Mouse (Mus musculus): Measurements from ENCODE around the gene Trim63. TPM values are rescaled to one million over a fixed set of nuclear protein-coding genes. Genes with fewer than 3 reads are reported as not detected.

Trim63 gene
- polyA plus RNA-seq, 1 experiment from 2014 or later = 0.33 TPM

GRCm38 (mm10) chr4:134359649-134360048, 44.7 kb downstream of the Trim63 start:
- no peak overlapping the region for H3K4me3 ChIP-seq (ENCODE audit: low read depth, low read length)
- WGBS = 78% methylated on average over 6 of the region's 6 CpGs
- ATAC-seq (replicated peaks; ENCODE audit: low FRiP score) (no peak), DNase-seq (ENCODE audit: low spot score) (no peak)
- H3K4me2 ChIP-seq = no peak overlapping the region
- H3K9ac ChIP-seq (ENCODE audit: low read depth, low read length) = no peak overlapping the region
- H3K36me3 ChIP-seq (ENCODE audit: control insufficient read depth, insufficient read depth, low read length) = no peaks in the 10 kb centered on the region
- H3K9me3 ChIP-seq (ENCODE audit: control insufficient read depth, low read length) = no peaks in the 10 kb centered on the region
- peaks cover 10% of the 10 kb centered on the region for H3K4me1 ChIP-seq (replicated peaks; ENCODE audit: control insufficient read depth, insufficient read depth, low read length)
- no peaks in the 10 kb centered on the region; the same call in 1 of the 2 replicates for H3K27me3 ChIP-seq (replicated peaks; ENCODE audit: control insufficient read depth, insufficient read depth, low read length)
- H3K27ac ChIP-seq (ENCODE audit: low read depth, low read length) = no peak overlapping the region

- Histone ChIP-seq H3K9ac (ENCODE audit: low read depth, low read length) (no peak overlapping the region), H3K27ac (ENCODE audit: low read depth, low read length) (no peak overlapping the region), H3K27me3 (replicated peaks; ENCODE audit: control insufficient read depth, insufficient read depth, low read length) (peaks cover 7% of the 10 kb centered on the region)
Observed at GRCm38 (mm10) chr4:134361215-134361614, 46.3 kb downstream of the Trim63 start.

GRCm38 (mm10) chr4:134362124-134362523, 47.2 kb downstream of the Trim63 start:
- Histone ChIP-seq H3K9me3 (ENCODE audit: control insufficient read depth, low read length) (no peaks in the 10 kb centered on the region), H3K4me3 (ENCODE audit: low read depth, low read length) (no peak overlapping the region), H3K36me3 (ENCODE audit: control insufficient read depth, insufficient read depth, low read length) (no peaks in the 10 kb centered on the region), H3K9ac (ENCODE audit: low read depth, low read length) (no peak overlapping the region), H3K4me1 (replicated peaks; ENCODE audit: control insufficient read depth, insufficient read depth, low read length) (peaks cover 1% of the 10 kb centered on the region), H3K4me2 (no peak overlapping the region), H3K27me3 (replicated peaks; ENCODE audit: control insufficient read depth, insufficient read depth, low read length) (peaks cover 9% of the 10 kb centered on the region), H3K27ac (ENCODE audit: low read depth, low read length) (no peak overlapping the region)
- DNase-seq (ENCODE audit: low spot score) (no peak), ATAC-seq (replicated peaks; ENCODE audit: low FRiP score) (no peak)
- 71% methylated on average over 9 of the region's 9 CpGs for WGBS

More at GRCm38 (mm10) chr4:134361215-134361614, 46.3 kb downstream of the Trim63 start:
- peaks cover 7% of the 10 kb centered on the region for H3K4me1 ChIP-seq (replicated peaks; ENCODE audit: control insufficient read depth, insufficient read depth, low read length)
- no peaks in the 10 kb centered on the region for H3K36me3 ChIP-seq (ENCODE audit: control insufficient read depth, insufficient read depth, low read length)
- DNase-seq (ENCODE audit: low spot score) = no peak
- H3K4me3 ChIP-seq (ENCODE audit: low read depth, low read length) = no peak overlapping the region
- H3K9me3 ChIP-seq (ENCODE audit: control insufficient read depth, low read length) = no peaks in the 10 kb centered on the region
- no peak overlapping the region for H3K4me2 ChIP-seq
- no peak for ATAC-seq (replicated peaks; ENCODE audit: low FRiP score)
- WGBS = 37% methylated on average over 5 of the region's 5 CpGs

- 20% methylated on average over 9 of the region's 9 CpGs for WGBS
- H3K27me3 ChIP-seq (replicated peaks; ENCODE audit: control insufficient read depth, insufficient read depth, low read length) = peaks cover 9% of the 10 kb centered on the region
- no peaks in the 10 kb centered on the region for H3K4me1 ChIP-seq (replicated peaks; ENCODE audit: control insufficient read depth, insufficient read depth, low read length)
- ATAC-seq (replicated peaks; ENCODE audit: low FRiP score) = no peak
- H3K4me3 ChIP-seq (ENCODE audit: low read depth, low read length) = no peak overlapping the region
- H3K27ac ChIP-seq (ENCODE audit: low read depth, low read length) = no peak overlapping the region
- H3K9me3 ChIP-seq (ENCODE audit: control insufficient read depth, low read length) = no peaks in the 10 kb centered on the region
- no peaks in the 10 kb centered on the region for H3K36me3 ChIP-seq (ENCODE audit: control insufficient read depth, insufficient read depth, low read length)
- DNase-seq (ENCODE audit: low spot score) = no peak
- H3K9ac ChIP-seq (ENCODE audit: low read depth, low read length) = no peak overlapping the region
- H3K4me2 ChIP-seq = peak overlapping the region; percentile 26
Observed at GRCm38 (mm10) chr4:134362586-134362985, 47.7 kb downstream of the Trim63 start.

- no peak overlapping the region for H3K9ac ChIP-seq (ENCODE audit: low read depth, low read length)
- peaks cover 29% of the 10 kb centered on the region for H3K27me3 ChIP-seq (replicated peaks; ENCODE audit: control insufficient read depth, insufficient read depth, low read length)
- ATAC-seq (replicated peaks; ENCODE audit: low FRiP score) (no peak), DNase-seq (ENCODE audit: low spot score) (no peak)
- no peak overlapping the region for H3K27ac ChIP-seq (ENCODE audit: low read depth, low read length)
- WGBS = 24% methylated on average over 5 of the region's 5 CpGs
- H3K4me3 ChIP-seq (ENCODE audit: low read depth, low read length) = no peak overlapping the region
- no peaks in the 10 kb centered on the region for H3K9me3 ChIP-seq (ENCODE audit: control insufficient read depth, low read length)
- H3K4me2 ChIP-seq = no peak overlapping the region
- H3K4me1 ChIP-seq (replicated peaks; ENCODE audit: control insufficient read depth, insufficient read depth, low read length) = no peaks in the 10 kb centered on the region
- H3K36me3 ChIP-seq (ENCODE audit: control insufficient read depth, insufficient read depth, low read length) = no peaks in the 10 kb centered on the region
Observed at GRCm38 (mm10) chr4:134365280-134365679, 50.4 kb downstream of the Trim63 start.

GRCm38 (mm10) chr4:134370649-134371221, 55.8 kb downstream of the Trim63 start:
- peak overlapping the region; percentile 32 for H3K4me3 ChIP-seq (ENCODE audit: low read depth, low read length)
- 3% methylated on average over 18 of the region's 18 CpGs for WGBS
- no peak for ATAC-seq (replicated peaks; ENCODE audit: low FRiP score)

GRCm38 (mm10) chr4:134371316-134371855, 56.5 kb downstream of the Trim63 start:
- DNase-seq (ENCODE audit: low spot score) (no peak), ATAC-seq (replicated peaks; ENCODE audit: low FRiP score) (no peak)
- Histone ChIP-seq H3K9me3 (ENCODE audit: control insufficient read depth, low read length) (no peaks in the 10 kb centered on the region), H3K9ac (ENCODE audit: low read depth, low read length) (no peak overlapping the region), H3K36me3 (ENCODE audit: control insufficient read depth, insufficient read depth, low read length) (no peaks in the 10 kb centered on the region), H3K4me3 (ENCODE audit: low read depth, low read length) (peak overlapping the region; percentile 32), H3K27me3 (replicated peaks; ENCODE audit: control insufficient read depth, insufficient read depth, low read length) (peaks cover 48% of the 10 kb centered on the region), H3K4me1 (replicated peaks; ENCODE audit: control insufficient read depth, insufficient read depth, low read length) (peaks cover 12% of the 10 kb centered on the region), H3K27ac (ENCODE audit: low read depth, low read length) (no peak overlapping the region), H3K4me2 (peak overlapping the region; percentile 67)
- 1% methylated on average over 17 of the region's 17 CpGs for WGBS

More at GRCm38 (mm10) chr4:134370649-134371221, 55.8 kb downstream of the Trim63 start:
- Histone ChIP-seq H3K9ac (ENCODE audit: low read depth, low read length) (no peak overlapping the region), H3K27ac (ENCODE audit: low read depth, low read length) (no peak overlapping the region), H3K36me3 (ENCODE audit: control insufficient read depth, insufficient read depth, low read length) (no peaks in the 10 kb centered on the region), H3K27me3 (replicated peaks; ENCODE audit: control insufficient read depth, insufficient read depth, low read length) (peaks cover 48% of the 10 kb centered on the region), H3K4me2 (peak overlapping the region; percentile 67), H3K4me1 (replicated peaks; ENCODE audit: control insufficient read depth, insufficient read depth, low read length) (peaks cover 12% of the 10 kb centered on the region), H3K9me3 (ENCODE audit: control insufficient read depth, low read length) (no peaks in the 10 kb centered on the region)
- no peak for DNase-seq (ENCODE audit: low spot score)

GRCm38 (mm10) chr4:134372294-134372747, 57.4 kb downstream of the Trim63 start:
- H3K9me3 ChIP-seq (ENCODE audit: control insufficient read depth, low read length) = no peaks in the 10 kb centered on the region
- DNase-seq (ENCODE audit: low spot score) (peak; percentile 72), ATAC-seq (replicated peaks; ENCODE audit: low FRiP score) (no peak; the same call in 1 of the 2 replicates)
- H3K9ac ChIP-seq (ENCODE audit: low read depth, low read length) = no peak overlapping the region
- under 1% methylated on average over 16 of the region's 16 CpGs for WGBS
- peak overlapping the region; percentile 32 for H3K4me3 ChIP-seq (ENCODE audit: low read depth, low read length)
- peaks cover 46% of the 10 kb centered on the region for H3K27me3 ChIP-seq (replicated peaks; ENCODE audit: control insufficient read depth, insufficient read depth, low read length)
- H3K27ac ChIP-seq (ENCODE audit: low read depth, low read length) = no peak overlapping the region
- H3K4me1 ChIP-seq (replicated peaks; ENCODE audit: control insufficient read depth, insufficient read depth, low read length) = peaks cover 12% of the 10 kb centered on the region
- no peaks in the 10 kb centered on the region for H3K36me3 ChIP-seq (ENCODE audit: control insufficient read depth, insufficient read depth, low read length)
- H3K4me2 ChIP-seq = peak overlapping the region; percentile 67

- Histone ChIP-seq H3K9me3 (ENCODE audit: control insufficient read depth, low read length) (no peaks in the 10 kb centered on the region), H3K27me3 (replicated peaks; ENCODE audit: control insufficient read depth, insufficient read depth, low read length) (peaks cover 46% of the 10 kb centered on the region), H3K9ac (ENCODE audit: low read depth, low read length) (no peak overlapping the region), H3K4me1 (replicated peaks; ENCODE audit: control insufficient read depth, insufficient read depth, low read length) (peaks cover 12% of the 10 kb centered on the region), H3K4me3 (ENCODE audit: low read depth, low read length) (no peak overlapping the region), H3K27ac (ENCODE audit: low read depth, low read length) (no peak overlapping the region), H3K4me2 (no peak overlapping the region), H3K36me3 (ENCODE audit: control insufficient read depth, insufficient read depth, low read length) (no peaks in the 10 kb centered on the region)
- DNase-seq (ENCODE audit: low spot score) (no peak), ATAC-seq (replicated peaks; ENCODE audit: low FRiP score) (no peak)
- 75% methylated on average over 8 of the region's 8 CpGs for WGBS
Observed at GRCm38 (mm10) chr4:134373295-134373694, 58.4 kb downstream of the Trim63 start.

Measured in liver, embryonic 11.5 days (tissue).